Mouse (Mus musculus) CH12.LX (cell line): ENCODE results near the gene Rab8a. TPM values are rescaled to one million over a fixed set of nuclear protein-coding genes. Genes with fewer than 3 reads are reported as not detected.

ENCODE experiments used
- DNase-seq: peaks from one replicate; pipeline ENCODE4 v3.0.0-alpha.2; 2013; ENCODE audit errors: extremely low read depth
- H3K27ac ChIP-seq: 2 replicates; pipeline ENCODE4 v1.5.1; 2012; ENCODE audit warnings: low read depth, mild to moderate bottlenecking, control low read depth, moderate library complexity; ENCODE audit not compliant: insufficient read depth
- H3K27me3 ChIP-seq: replicated peaks from 2 replicates; pipeline ENCODE3; 2012; ENCODE audit warnings: inconsistent platforms
- H3K36me3 ChIP-seq, 2 experiments: replicated peaks in 1 of 2; 2 replicates each; pipeline versions ENCODE3 to v1.6.1; 2012; ENCODE audit warnings: inconsistent platforms in 1 of 2, low read length in 1 of 2, mild to moderate bottlenecking in 1 of 2, mixed read lengths in 1 of 2, moderate library complexity in 1 of 2; ENCODE audit not compliant: control insufficient read depth in 1 of 2, insufficient read depth in 1 of 2
- H3K4me1 ChIP-seq, 2 experiments: 2 replicates each; pipeline ENCODE4 v1.6.1; 2012; ENCODE audit warnings: inconsistent platforms in 1 of 2, moderate library complexity in 1 of 2; ENCODE audit not compliant: insufficient read depth in 2 of 2, control insufficient read depth in 1 of 2
- H3K4me2 ChIP-seq: 2 replicates; pipeline ENCODE4 v1.6.1; 2012; ENCODE audit warnings: low read depth, mild to moderate bottlenecking, control low read depth; ENCODE audit not compliant: poor library complexity, insufficient read depth, severe bottlenecking
- H3K4me3 ChIP-seq, 3 experiments: fragments of 150-350 bp in 1 of 3; sonication (generic) in 1 of 3; replicated peaks in 1 of 3; 2 replicates each; pipeline versions ENCODE3 to v1.5.1; 2011 to 2012; ENCODE audit warnings: low read depth in 2 of 3, low read length in 2 of 3, mild to moderate bottlenecking in 2 of 3, moderate library complexity in 2 of 3, control low read depth in 1 of 3, improper control_type of control experiment in 1 of 3, inconsistent platforms in 1 of 3, mixed read lengths in 1 of 3; ENCODE audit not compliant: poor library complexity in 1 of 3
- H3K79me2 ChIP-seq: replicated peaks from 2 replicates; pipeline ENCODE4 v1.6.1; 2012; ENCODE audit warnings: mild to moderate bottlenecking, moderate library complexity; ENCODE audit not compliant: control insufficient read depth, poor library complexity, insufficient read depth, severe bottlenecking; ENCODE audit errors: extremely low read depth
- H3K9ac ChIP-seq: 2 replicates; pipeline ENCODE4 v1.6.1; 2012; ENCODE audit warnings: low read depth, mild to moderate bottlenecking, control low read depth, moderate library complexity; ENCODE audit not compliant: insufficient read depth
- H3K9me3 ChIP-seq: replicated peaks from 2 replicates; pipeline ENCODE3; 2012; ENCODE audit warnings: low read length, inconsistent platforms, mixed read lengths
- BHLHE40 ChIP-seq: IDR thresholded peaks from 2 replicates; pipeline ENCODE4 v1.6.1; 2011; ENCODE audit warnings: mild to moderate bottlenecking, low read depth, low read length, improper control_type of control experiment
- CHD2 ChIP-seq: IDR thresholded peaks from 2 replicates; pipeline ENCODE4 v1.6.1; 2011; ENCODE audit warnings: low read length, improper control_type of control experiment
- CTCF ChIP-seq, 2 experiments: IDR thresholded peaks in 1 of 2; conservative IDR thresholded peaks in 1 of 2; 2 replicates each; pipeline ENCODE4 v1.5.1; 2011 to 2012; ENCODE audit warnings: low read depth in 2 of 2, low read length in 2 of 2, improper control_type of control experiment in 1 of 2, inconsistent platforms in 1 of 2, mild to moderate bottlenecking in 1 of 2, moderate library complexity in 1 of 2
- ELF1 ChIP-seq: IDR thresholded peaks from 2 replicates; pipeline ENCODE4 v1.6.1; 2014; ENCODE audit warnings: low read depth, mild to moderate bottlenecking, inconsistent platforms, low read length, improper control_type of control experiment
- GABPA ChIP-seq: IDR thresholded peaks from 2 replicates; pipeline ENCODE4 v1.6.1; 2012; ENCODE audit warnings: low read depth, low read length, improper control_type of control experiment, inconsistent platforms; ENCODE audit not compliant: insufficient replicate concordance
- JUN ChIP-seq: IDR thresholded peaks from 2 replicates; pipeline ENCODE4 v1.6.1; 2011; ENCODE audit warnings: low read depth, mild to moderate bottlenecking, low read length, improper control_type of control experiment, moderate library complexity; ENCODE audit not compliant: insufficient read depth
- JUND ChIP-seq: conservative IDR thresholded peaks from 2 replicates; pipeline ENCODE4 v1.6.1; 2011; ENCODE audit warnings: low read depth, low read length, improper control_type of control experiment
- KAT2A ChIP-seq: IDR thresholded peaks from 2 replicates; pipeline ENCODE4 v1.6.1; 2012; ENCODE audit warnings: low read length, improper control_type of control experiment, inconsistent platforms; ENCODE audit not compliant: insufficient replicate concordance
- MAX ChIP-seq: IDR thresholded peaks from 2 replicates; pipeline ENCODE4 v1.6.1; 2011; ENCODE audit warnings: low read length, improper control_type of control experiment
- MAZ ChIP-seq: IDR thresholded peaks from 2 replicates; pipeline ENCODE4 v1.6.1; 2012; ENCODE audit warnings: low read depth, mild to moderate bottlenecking, inconsistent platforms, low read length, improper control_type of control experiment, moderate library complexity
- MXI1 ChIP-seq: IDR thresholded peaks from 2 replicates; pipeline ENCODE4 v1.6.1; 2011; ENCODE audit warnings: mild to moderate bottlenecking, low read depth, low read length, improper control_type of control experiment
- NELFE ChIP-seq: IDR thresholded peaks from 2 replicates; pipeline ENCODE4 v1.6.1; 2011; ENCODE audit warnings: low read depth, low read length, improper control_type of control experiment
- NRF1 ChIP-seq: IDR thresholded peaks from 2 replicates; pipeline ENCODE4 v1.6.1; 2014; ENCODE audit warnings: low read depth, mild to moderate bottlenecking, inconsistent platforms, low read length, improper control_type of control experiment, moderate library complexity
- POLR2A ChIP-seq: IDR thresholded peaks from 2 replicates; pipeline ENCODE4 v1.6.1; 2011; ENCODE audit warnings: low read depth, mild to moderate bottlenecking, improper control_type of control experiment, low read length
- RCOR1 ChIP-seq: conservative IDR thresholded peaks from 2 replicates; pipeline ENCODE4 v1.6.1; 2012; ENCODE audit warnings: low read depth, mild to moderate bottlenecking, inconsistent platforms, low read length, improper control_type of control experiment
- SIN3A ChIP-seq: IDR thresholded peaks from 2 replicates; pipeline ENCODE4 v1.6.1; 2012; ENCODE audit warnings: low read length, improper control_type of control experiment, inconsistent platforms
- SMC3 ChIP-seq: IDR thresholded peaks from 2 replicates; pipeline ENCODE4 v1.6.1; 2011; ENCODE audit warnings: low read depth, low read length, improper control_type of control experiment
- TBP ChIP-seq: conservative IDR thresholded peaks from 2 replicates; pipeline ENCODE4 v1.6.1; 2011; ENCODE audit warnings: low read depth, low read length, improper control_type of control experiment
- TCF12 ChIP-seq: IDR thresholded peaks from 2 replicates; pipeline ENCODE4 v1.6.1; 2014; ENCODE audit warnings: low read depth, mild to moderate bottlenecking, inconsistent platforms, low read length, improper control_type of control experiment
- UBTF ChIP-seq: IDR thresholded peaks from 2 replicates; pipeline ENCODE4 v1.6.1; 2012; ENCODE audit warnings: low read depth, mild to moderate bottlenecking, inconsistent platforms, low read length, improper control_type of control experiment, moderate library complexity
- USF1 ChIP-seq: IDR thresholded peaks from 2 replicates; pipeline ENCODE4 v1.6.1; 2014; ENCODE audit warnings: low read depth, mild to moderate bottlenecking, inconsistent platforms, low read length, improper control_type of control experiment
- USF2 ChIP-seq: conservative IDR thresholded peaks from 2 replicates; pipeline ENCODE4 v1.6.1; 2011; ENCODE audit warnings: low read depth, low read length, improper control_type of control experiment
- ZC3H11A ChIP-seq: IDR thresholded peaks from 2 replicates; pipeline ENCODE4 v1.6.1; 2012; ENCODE audit warnings: low read depth, mild to moderate bottlenecking, inconsistent platforms, low read length, improper control_type of control experiment
- dilution Hi-C: fragments of 300-500 bp; cut with MboI; formaldehyde crosslinking; loops from 2 replicates; pipeline ENCODE4 v1.14.3; 2020; ENCODE audit warnings: low sequenced_read_pairs; ENCODE audit not compliant: extremely low pct_unique_long_range_greater_than_20kb, extremely low pct_ligation_motif_present
- in situ Hi-C: fragments of 300-500 bp; cut with MboI; formaldehyde crosslinking; loops from 3 replicates; pipeline ENCODE4 v1.14.3; 2019; ENCODE audit warnings: low sequenced_read_pairs, low pct_ligation_motif_present, low pct_unique_long_range_greater_than_20kb, mixed read lengths
- polyA plus RNA-seq: library from polyadenylated mRNA; unstranded; fragments of >175 nt; gene quantifications from 2 replicates; pipeline ENCODE4 v1.2.1, GENCODE M21; 2012; ENCODE audit warnings: low read depth; ENCODE audit not compliant: insufficient read length
- total RNA-seq, 2 experiments: library from RNA; depleted of rRNA; stranded (reverse); fragments of 300-350 nt in 1 of 2; fragments of >200 nt in 1 of 2; gene quantifications; 2 replicates each; pipeline ENCODE4 v1.2.3; 2012 to 2014

Rab8a gene
- total and polyA plus RNA-seq, 3 experiments, result 102 to 190 (median 136) TPM

DNA sequence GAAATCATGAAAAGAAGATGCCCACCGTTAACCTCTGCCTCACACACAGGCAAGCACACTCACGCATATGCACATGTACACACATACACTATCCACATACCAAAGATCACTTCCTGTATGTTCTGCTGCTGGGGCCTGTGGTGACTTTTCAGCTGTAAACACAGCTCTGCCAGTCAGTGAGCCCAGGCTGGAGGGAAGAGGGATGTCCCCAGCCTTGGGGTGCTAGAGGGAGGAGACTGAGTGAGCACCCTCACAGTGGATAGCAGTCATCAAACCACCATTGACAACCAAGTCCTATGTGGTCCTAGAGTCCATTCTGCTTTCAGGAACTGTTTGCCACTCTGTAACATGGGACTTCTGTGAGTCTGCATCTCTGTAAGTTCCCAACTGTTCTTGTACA, 29.1 kb upstream of the Rab8a start:
- no peak overlapping the region for H3K4me3 ChIP-seq
- TF ChIP-seq SIN3A (no peak), KAT2A (no peak), UBTF (no peak), TBP (no peak), CTCF (conservative IDR thresholded peaks at IDR 0.05 in 1 of 2, IDR thresholded peaks at IDR 0.05 in 1 of 2; ENCODE audit: low read depth in 2 of 2, low read length in 2 of 2) (no peak), ELF1 (no peak), USF2 (no peak), NELFE (no peak), USF1 (no peak), MAX (no peak), CHD2 (no peak), SMC3 (no peak), RCOR1 (no peak), JUND (no peak), POLR2A (no peak), TCF12 (no peak), GABPA (no peak), ZC3H11A (no peak), NRF1 (no peak), JUN (no peak)
- TF ChIP-seq, all 38 proteins: peak for 0
- H3K9ac ChIP-seq, result no peak overlapping the region
- dilution Hi-C loops, result no loop called here
- no peaks in the 10 kb centered on the region for H3K27me3 ChIP-seq
- no peak for DNase-seq
- H3K4me1 ChIP-seq, result peaks cover 0 to 24% of the 10 kb centered on the region in 2 experiments; a peak in 2 of 4 replicates
- in situ Hi-C loops, result no loop called here
- no peak overlapping the region for H3K4me2 ChIP-seq
- H3K27ac ChIP-seq, result no peak overlapping the region
- H3K79me2 ChIP-seq, result peaks cover 4% of the 10 kb centered on the region
- H3K36me3 ChIP-seq, result no peaks in the 10 kb centered on the region
- H3K9me3 ChIP-seq, result peaks cover 3% of the 10 kb centered on the region

DNA sequence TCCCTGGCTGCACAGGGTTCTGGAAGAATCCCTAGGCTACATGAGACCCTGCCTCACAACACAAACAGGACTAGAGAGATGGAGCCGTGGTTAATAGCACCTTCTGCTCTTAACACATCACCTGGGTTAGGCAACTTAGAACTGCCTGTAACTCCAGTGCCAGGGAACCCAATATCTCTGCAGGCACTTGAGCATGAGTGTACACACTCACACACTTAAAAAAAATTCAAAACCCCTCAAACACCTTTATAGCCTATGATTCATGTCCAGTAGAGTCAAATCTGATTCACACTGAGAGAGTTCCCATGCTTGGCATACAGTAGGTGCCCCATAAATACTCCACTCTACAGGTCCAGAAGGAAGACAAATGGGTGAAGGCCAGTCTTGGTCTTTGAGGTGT, 28.6 kb upstream of the Rab8a start:
- H3K4me1 ChIP-seq, result peaks cover 0 to 27% of the 10 kb centered on the region in 2 experiments; a peak in 2 of 4 replicates
- no peak for TF ChIP-seq BHLHE40
- TF ChIP-seq MXI1, result no peak
- no peak for TF ChIP-seq MAZ
- TF ChIP-seq, all 38 proteins: peak for 0
- peaks cover 3% of the 10 kb centered on the region for H3K9me3 ChIP-seq
- H3K9ac ChIP-seq, result no peak overlapping the region
- peaks cover 9% of the 10 kb centered on the region for H3K79me2 ChIP-seq
- in situ Hi-C loops (no loop called here), dilution Hi-C loops (no loop called here)
- no peak for DNase-seq
- no peak overlapping the region for H3K4me3 ChIP-seq
- H3K36me3 ChIP-seq, result no peaks in the 10 kb centered on the region
- H3K27me3 ChIP-seq, result no peaks in the 10 kb centered on the region
- no peak overlapping the region for H3K27ac ChIP-seq
- H3K4me2 ChIP-seq, result no peak overlapping the region
